14 mouse cellular contexts compared by ENCODE assay signal in genomic region chr9:61295001-61295400, GRCm38 (mm10).
"Had no signal": no experiment of that assay in that cellular context is flagged by ENCODE, and none has a peak within 500 bp of the region (broad histone marks: within the 10 kb centered on the region; RNA-seq: fewer than 3 reads in every experiment).

No protein-coding gene starts in this region.

- H3K27ac ChIP-seq: kidney, postnatal 0 days; limb, embryonic 15.5 days; liver, embryonic 12.5 days; lung, embryonic 15.5 days; midbrain, embryonic 12.5 days; neural tube, embryonic 13.5 days had no signal

- H3K36me3 ChIP-seq: limb, embryonic 15.5 days; liver, embryonic 12.5 days; lung, embryonic 15.5 days; midbrain, embryonic 12.5 days; neural tube, embryonic 13.5 days had no signal

- H3K9me3 ChIP-seq: limb, embryonic 15.5 days; liver, embryonic 12.5 days; lung, embryonic 15.5 days; midbrain, embryonic 12.5 days; neural tube, embryonic 13.5 days had no signal

- H3K9ac ChIP-seq: limb, embryonic 15.5 days; liver, embryonic 12.5 days; lung, embryonic 15.5 days; midbrain, embryonic 12.5 days; neural tube, embryonic 13.5 days had no signal

- H3K4me3 ChIP-seq: limb, embryonic 15.5 days; liver, embryonic 12.5 days; lung, embryonic 15.5 days; midbrain, embryonic 12.5 days; neural tube, embryonic 13.5 days had no signal

- ATAC-seq: liver, embryonic 12.5 days; midbrain, embryonic 16.5 days had no signal

- DNase-seq: kidney, adult 8-10 months; layer of hippocampus, adult 9-11 months; layer of hippocampus, postnatal 36 days; retina, postnatal 1 day; spleen, adult 18-20 months; thymus, adult 18-20 months; thymus, postnatal 14 days had no signal

- H3K4me2 ChIP-seq: limb, embryonic 15.5 days; liver, embryonic 12.5 days; lung, embryonic 15.5 days; midbrain, embryonic 12.5 days; neural tube, embryonic 13.5 days had no signal

- H3K27me3 ChIP-seq: limb, embryonic 15.5 days had no signal
